Mouse (Mus musculus) olfactory bulb, adult 2 months (tissue): Measurements from ENCODE around the gene Zyx. TPM values are rescaled to one million over a fixed set of nuclear protein-coding genes. Genes with fewer than 3 reads are reported as not detected.

ENCODE experiments used
- H3K27ac ChIP-seq: fragments of 200-500 bp; 2 replicates; pipeline ENCODE4 v1.5.1; 2012; ENCODE audit warnings: low read depth, low read length; ENCODE audit not compliant: insufficient read depth
- H3K4me1 ChIP-seq: fragments of 200-500 bp; 2 replicates; pipeline ENCODE4 v1.6.1; 2012; ENCODE audit warnings: low read length; ENCODE audit not compliant: control insufficient read depth, insufficient read depth
- H3K4me3 ChIP-seq: fragments of 200-500 bp; 2 replicates; pipeline ENCODE4 v1.5.1; 2012; ENCODE audit warnings: mild to moderate bottlenecking, low read depth, low read length, moderate library complexity; ENCODE audit not compliant: insufficient read depth
- CTCF ChIP-seq: fragments of 200-500 bp; IDR thresholded peaks from 2 replicates; pipeline ENCODE4 v1.5.1; 2012; ENCODE audit warnings: low read depth, mild to moderate bottlenecking, low read length, moderate library complexity; ENCODE audit not compliant: insufficient read depth
- POLR2A ChIP-seq: fragments of 200-500 bp; IDR thresholded peaks from 2 replicates; pipeline ENCODE4 v1.6.1; 2012; ENCODE audit warnings: mild to moderate bottlenecking, low read depth, low read length, moderate library complexity; ENCODE audit not compliant: insufficient read depth
- WGBS: fragments of 180-500 bp; shearing (Covaris S2); methylation state at CpG from one replicate; pipeline ENCODE4 v1.1.7; 2018; 5-methylcytosine and 5-hydroxymethylcytosine counted together
- polyA plus RNA-seq: library from polyadenylated mRNA; stranded (reverse); fragments of >200 nt; gene quantifications from 2 replicates; pipeline ENCODE4 v1.2.4, GENCODE M21; 2012; ENCODE audit warnings: low replicate concordance; ENCODE audit not compliant: missing spikeins, insufficient read depth, insufficient read length

The Zyx gene
- polyA plus RNA-seq, 1 experiment, result not detected

DNA sequence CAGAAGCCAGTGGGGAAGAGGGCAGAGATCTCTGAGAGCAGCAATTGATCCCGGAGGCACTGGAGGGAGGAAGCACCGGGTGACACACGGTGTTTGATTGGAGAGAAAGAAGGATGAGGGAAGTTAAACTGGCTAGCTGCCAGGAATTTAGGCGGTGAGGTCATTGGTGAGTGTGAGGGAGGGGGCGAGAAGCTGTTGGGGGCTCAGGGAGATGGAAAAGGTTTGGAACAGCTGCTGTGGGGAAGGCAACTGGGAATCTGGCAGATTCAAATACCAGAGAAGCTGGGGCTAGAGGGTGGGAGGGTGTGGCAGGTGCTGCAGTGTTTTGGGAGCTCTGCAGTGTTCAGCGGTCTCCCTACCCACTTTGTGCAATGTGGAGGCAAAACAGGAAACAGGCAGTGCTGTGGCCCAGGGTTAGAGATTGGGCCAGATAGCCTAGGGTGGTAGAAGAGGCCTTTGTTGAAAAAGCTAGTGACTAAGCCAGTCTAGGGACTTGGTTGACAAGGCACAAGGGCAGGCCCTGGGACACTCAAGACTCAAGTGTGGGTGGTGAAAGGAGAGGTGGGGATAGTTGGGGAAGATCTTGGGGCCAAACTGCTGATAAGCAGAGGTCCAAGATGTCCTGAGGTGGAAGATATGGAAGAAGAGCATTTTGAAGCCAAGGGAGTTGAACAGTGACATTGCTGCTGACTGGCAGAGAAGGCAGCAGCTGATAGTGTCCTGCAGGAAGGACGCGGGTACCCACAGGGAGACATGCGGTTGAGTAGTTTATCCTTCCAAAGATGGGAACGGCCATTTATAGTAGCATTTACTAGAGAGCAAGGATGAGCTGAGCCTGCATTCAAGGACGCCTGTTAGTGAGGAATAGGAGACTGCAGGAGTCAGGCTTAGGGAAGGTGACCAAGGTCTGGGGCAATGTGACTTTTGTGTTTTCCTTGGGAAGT, 4.9 kb downstream of the Zyx start:
- 0 out of 2 replicates have a peak overlapping the region, but pooled peaks have one; percentile 1 for H3K4me3 ChIP-seq
- WGBS, result 44% methylated on average over 11 of the region's 11 CpGs
- no peak overlapping the region for H3K27ac ChIP-seq
- TF ChIP-seq POLR2A, result no peak
- no peak for TF ChIP-seq CTCF
- peaks cover 31% of the 10 kb centered on the region for H3K4me1 ChIP-seq

GRCm38 (mm10) chr6:42355366-42355765, 5.9 kb downstream of the Zyx start:
- Histone ChIP-seq H3K4me1 (peaks cover 31% of the 10 kb centered on the region), H3K4me3 (no peak overlapping the region), H3K27ac (no peak overlapping the region)
- no peak for TF ChIP-seq POLR2A
- TF ChIP-seq CTCF, result no peak
- WGBS, result 96% methylated on average over 6 of the region's 6 CpGs

DNA sequence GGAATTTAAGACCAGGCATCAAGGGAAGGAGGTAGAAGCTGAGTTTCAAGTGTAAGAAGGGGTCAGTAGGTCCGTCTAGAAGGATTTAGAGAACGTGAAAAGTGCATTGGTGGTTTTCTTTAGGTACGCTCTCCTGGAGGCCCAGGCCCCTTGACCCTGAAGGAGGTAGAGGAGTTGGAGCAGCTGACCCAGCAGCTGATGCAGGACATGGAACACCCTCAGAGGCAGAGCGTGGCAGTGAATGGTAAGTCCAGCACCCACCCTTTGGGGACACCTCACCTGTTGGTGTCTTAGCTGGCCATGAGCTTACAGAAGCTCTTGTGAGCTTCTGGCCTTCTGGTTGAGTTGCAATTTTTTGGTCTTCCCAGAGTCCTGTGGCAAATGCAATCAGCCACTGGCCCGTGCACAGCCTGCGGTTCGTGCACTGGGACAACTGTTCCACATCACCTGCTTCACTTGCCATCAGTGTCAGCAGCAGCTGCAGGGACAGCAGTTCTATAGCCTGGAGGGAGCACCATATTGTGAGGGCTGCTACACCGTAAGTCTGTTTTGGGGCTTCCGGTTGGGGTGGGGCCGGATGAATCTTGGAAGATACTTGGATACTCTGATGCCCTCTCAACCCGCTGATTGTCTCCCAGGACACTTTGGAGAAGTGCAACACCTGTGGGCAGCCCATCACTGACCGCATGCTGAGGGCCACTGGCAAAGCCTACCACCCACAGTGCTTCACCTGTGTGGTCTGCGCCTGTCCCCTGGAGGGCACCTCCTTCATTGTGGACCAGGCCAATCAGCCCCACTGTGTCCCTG, 6.6 kb downstream of the Zyx start:
- Histone ChIP-seq H3K4me3 (no peak overlapping the region), H3K27ac (no peak overlapping the region), H3K4me1 (peaks cover 27% of the 10 kb centered on the region)
- 96% methylated on average over 13 of the region's 13 CpGs for WGBS
- TF ChIP-seq POLR2A (no peak), CTCF (no peak)

GRCm38 (mm10) chr6:42356913-42357312, 7.5 kb downstream of the Zyx start:
- H3K4me3 ChIP-seq, result no peak overlapping the region
- 98% methylated on average over 5 of the region's 5 CpGs for WGBS
- H3K4me1 ChIP-seq, result peaks cover 18% of the 10 kb centered on the region
- no peak for TF ChIP-seq CTCF
- no peak for TF ChIP-seq POLR2A
- no peak overlapping the region for H3K27ac ChIP-seq

- TF ChIP-seq POLR2A (no peak), CTCF (no peak)
- Histone ChIP-seq H3K4me1 (peaks cover 17% of the 10 kb centered on the region), H3K27ac (no peak overlapping the region), H3K4me3 (no peak overlapping the region)
- 81% methylated on average over 6 of the region's 6 CpGs for WGBS
These were observed 8.5 kb downstream of the Zyx start for GRCm38 (mm10) chr6:42357901-42358300.

DNA sequence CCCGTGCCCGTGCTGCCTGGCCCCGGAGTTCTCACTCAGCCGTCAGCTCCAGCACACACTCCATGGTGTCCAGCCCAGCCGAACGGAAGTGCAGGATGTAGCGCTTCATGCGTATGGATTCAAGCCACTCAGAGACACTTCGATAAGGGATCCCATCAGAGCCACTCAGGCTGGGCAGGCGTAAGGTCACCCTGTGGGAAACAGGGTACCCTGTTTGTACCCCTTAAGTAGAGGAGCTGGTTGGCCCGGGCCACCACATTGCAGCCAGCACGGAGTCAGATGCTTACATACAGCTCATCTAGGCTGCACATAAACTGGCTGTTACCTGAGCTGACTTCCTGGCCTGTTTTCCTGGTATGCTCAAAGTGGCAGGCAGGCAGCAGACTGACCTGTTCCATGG, 9.5 kb downstream of the Zyx start:
- H3K27ac ChIP-seq, result no peak overlapping the region
- WGBS, result 94% methylated on average over 12 of the region's 12 CpGs
- peaks cover 11% of the 10 kb centered on the region for H3K4me1 ChIP-seq
- TF ChIP-seq POLR2A, result no peak
- TF ChIP-seq CTCF, result no peak
- no peak overlapping the region for H3K4me3 ChIP-seq

DNA sequence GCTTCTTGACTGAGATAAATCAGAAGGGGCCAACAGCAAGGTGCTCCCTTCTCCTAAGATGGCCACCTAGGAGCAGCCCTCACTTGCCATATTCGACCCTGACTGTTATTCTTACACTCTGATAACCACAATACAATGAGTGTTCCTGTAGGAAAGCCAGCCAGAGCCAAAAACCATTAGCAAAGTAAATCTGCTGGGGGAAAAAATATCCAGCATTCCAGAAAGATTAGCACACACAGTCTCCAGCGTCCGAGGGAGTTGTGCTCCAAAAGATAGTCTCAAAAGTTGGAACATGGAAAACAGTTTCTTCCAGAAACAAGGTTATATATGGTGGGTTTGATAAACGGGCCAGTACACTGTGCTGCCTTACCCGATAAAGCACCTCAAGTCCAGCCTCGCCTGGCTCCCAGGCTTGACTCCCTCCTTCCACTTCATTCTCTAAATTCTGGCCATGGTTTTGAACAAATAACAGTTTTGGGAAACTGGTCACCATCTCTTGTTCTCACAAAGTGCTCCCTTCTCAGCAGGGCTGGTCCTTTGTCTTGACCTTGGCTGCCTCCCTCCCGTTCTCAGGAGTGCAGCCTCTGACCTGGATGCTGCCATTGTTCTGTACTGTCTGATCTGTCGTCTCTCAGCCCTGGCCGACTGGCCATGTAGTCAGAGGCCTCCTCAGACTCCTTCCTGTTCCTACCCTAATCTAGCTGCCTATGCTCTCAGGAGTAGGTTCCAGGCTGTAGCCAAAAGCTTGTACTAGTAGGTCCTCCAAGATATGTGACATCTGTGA, 10.1 kb downstream of the Zyx start:
- 66% methylated on average over 9 of the region's 9 CpGs for WGBS
- no peak for TF ChIP-seq POLR2A
- no peak for TF ChIP-seq CTCF
- Histone ChIP-seq H3K4me3 (no peak overlapping the region), H3K27ac (no peak overlapping the region), H3K4me1 (peaks cover 4% of the 10 kb centered on the region)

DNA sequence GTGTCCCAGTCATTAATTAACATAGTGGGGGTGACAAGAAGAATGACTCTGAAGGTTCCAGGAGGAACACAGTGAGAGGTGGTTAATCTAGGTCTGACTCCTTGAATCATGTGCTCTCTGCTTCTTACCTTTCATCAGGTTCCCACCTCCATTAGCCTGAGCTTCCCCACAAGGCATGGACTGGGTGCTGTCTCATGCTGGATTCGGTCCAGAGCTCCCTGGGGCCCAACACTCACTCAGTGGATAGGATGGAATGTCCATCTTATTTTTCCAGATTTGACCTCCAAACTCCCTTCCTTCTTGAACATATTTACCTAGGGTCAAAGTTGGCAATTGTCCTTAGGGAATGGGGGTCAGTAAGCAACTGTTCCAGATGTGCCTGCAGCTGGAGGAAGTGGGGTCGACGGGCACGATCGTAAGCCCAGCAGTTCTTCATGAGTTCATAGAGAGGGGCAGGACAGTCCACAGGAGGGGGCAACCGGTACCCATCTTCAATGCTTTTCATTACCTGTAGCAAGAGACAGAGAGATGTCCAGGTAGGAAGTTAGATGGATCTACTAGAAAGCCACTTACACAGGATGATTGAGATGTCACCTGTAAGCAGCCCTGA, 10.9 kb downstream of the Zyx start:
- H3K4me1 ChIP-seq, result peaks cover 3% of the 10 kb centered on the region
- TF ChIP-seq POLR2A (no peak), CTCF (no peak)
- H3K27ac ChIP-seq, result no peak overlapping the region
- WGBS, result 94% methylated on average over 6 of the region's 6 CpGs
- no peak overlapping the region for H3K4me3 ChIP-seq
